Mouse (Mus musculus) limb, embryonic 12.5 days (tissue): ENCODE measurements around the gene Nudt11. TPM values are rescaled to one million over a fixed set of nuclear protein-coding genes. Genes with fewer than 3 reads are reported as not detected.
"Not testable (repeated sequence)": the region's sequence is repeated elsewhere in the genome, so short reads cannot be mapped to it uniquely, and the experiment has no call there.

Experiments
- ATAC-seq: fragments of 200-750 bp; cut with Nextera tagmentation; 2 replicates; pipeline ENCODE4 v1.8.0; 2017; ENCODE audit warnings: low read depth, moderate TSS enrichment; ENCODE audit not compliant: insufficient number of reproducible peaks, insufficient read depth, low FRiP score, low TSS enrichment
- H3K27ac ChIP-seq: fragments of 300-500 bp; sonication (generic); 2 replicates; pipeline ENCODE4 v1.5.1; 2016; ENCODE audit warnings: mild to moderate bottlenecking, moderate library complexity
- H3K27me3 ChIP-seq: fragments of 300-500 bp; sonication (generic); 2 replicates; pipeline ENCODE4 v1.6.1; 2016; ENCODE audit warnings: mild to moderate bottlenecking, moderate library complexity
- H3K36me3 ChIP-seq: fragments of 300-500 bp; sonication (generic); 2 replicates; pipeline ENCODE4 v1.6.1; 2016; ENCODE audit warnings: mild to moderate bottlenecking, moderate library complexity
- H3K4me1 ChIP-seq: fragments of 300-500 bp; sonication (generic); replicated peaks from 2 replicates; pipeline ENCODE4 v1.6.1; 2016
- H3K4me2 ChIP-seq: fragments of 300-500 bp; sonication (generic); 2 replicates; pipeline ENCODE4 v1.6.1; 2016; ENCODE audit warnings: mild to moderate bottlenecking, moderate library complexity
- H3K4me3 ChIP-seq: fragments of 300-500 bp; sonication (generic); replicated peaks from 2 replicates; pipeline ENCODE4 v1.5.1; 2016; ENCODE audit warnings: mild to moderate bottlenecking
- H3K9ac ChIP-seq: fragments of 300-500 bp; sonication (generic); replicated peaks from 2 replicates; pipeline ENCODE4 v1.6.1; 2016; ENCODE audit warnings: mild to moderate bottlenecking, moderate library complexity
- H3K9me3 ChIP-seq: fragments of 300-500 bp; sonication (generic); 2 replicates; pipeline ENCODE4 v1.6.1; 2016; ENCODE audit warnings: mild to moderate bottlenecking, moderate library complexity
- WGBS: fragments of 180-500 bp; shearing (Covaris S2); methylation state at CpG from one replicate; pipeline ENCODE4 v1.1.7; 2016; 5-methylcytosine and 5-hydroxymethylcytosine counted together
- microRNA-seq: library from miRNA; unstranded; fragments of <30 nt; microRNA quantifications from one replicate; pipeline ENCODE4, GENCODE M21; 2017
- polyA plus RNA-seq: library from polyadenylated mRNA; unstranded; fragments of >200 nt; fragmentation: Nextera tagmentation; extraction: Ambion mirVana; gene quantifications from 2 replicates; pipeline ENCODE4 v1.2.1, GENCODE M21; 2016

Gene Nudt11
- 5.8 and 7.3 TPM in 2 replicates for polyA plus RNA-seq

DNA sequence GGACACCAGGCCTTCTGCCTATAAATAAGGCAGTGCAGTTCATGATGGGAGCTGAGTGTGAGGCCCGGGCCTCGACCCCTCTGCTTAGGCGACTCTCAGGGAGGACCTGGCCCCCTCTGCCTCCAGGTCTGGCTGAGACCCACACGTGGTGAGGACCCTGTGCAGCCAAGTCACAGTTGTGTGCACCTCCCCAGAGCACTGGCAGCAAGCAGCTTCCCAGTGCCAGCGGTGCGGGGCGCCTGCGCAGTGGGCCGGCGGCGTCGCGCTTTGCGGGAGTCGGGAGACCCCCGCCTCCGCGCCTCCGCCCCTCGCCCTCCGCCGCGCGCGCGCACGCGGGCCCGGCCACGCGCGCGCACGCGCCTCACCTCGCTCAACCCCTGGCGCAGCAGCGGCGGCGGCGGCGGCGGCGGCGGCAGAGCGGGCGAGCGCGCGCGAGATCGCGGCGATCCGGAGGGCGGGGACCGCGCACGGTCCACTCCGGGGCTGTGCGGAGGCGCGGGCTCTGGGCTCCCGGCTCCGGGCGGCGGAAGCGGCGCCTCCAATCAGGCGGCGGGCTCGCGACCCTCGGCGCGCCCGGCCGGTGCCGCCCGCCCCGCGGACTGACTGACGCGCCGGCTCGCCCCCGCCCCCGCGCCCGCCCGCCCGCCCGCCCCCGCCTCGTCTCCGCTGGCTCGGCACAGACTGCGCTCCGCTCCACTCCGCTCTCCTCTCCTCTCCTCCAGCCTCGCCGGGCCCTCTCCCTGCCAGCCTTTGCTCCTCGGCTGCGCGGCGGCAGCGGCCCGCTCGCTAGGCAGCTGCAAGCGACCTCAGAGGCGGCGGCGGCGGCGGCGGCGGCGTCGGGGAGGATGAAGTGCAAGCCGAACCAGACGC is at the start of gene Nudt11:
TSS of gene Nudt11 (plus strand) at position 388 of the 870 bp plus-strand sequence.
- ATAC-seq: peak; percentile 90
- H3K4me3 ChIP-seq: peak within 1 kb of the TSS; percentile 33
- H3K4me2 ChIP-seq: peak within 1 kb of the TSS; percentile 51
- no CpG with 5 or more reads among the region's 121 CpGs for WGBS
- H3K27me3 ChIP-seq, H3K4me1 ChIP-seq, H3K9me3 ChIP-seq, H3K9ac ChIP-seq, H3K27ac ChIP-seq, H3K36me3 ChIP-seq: not testable (repeated sequence)

DNA sequence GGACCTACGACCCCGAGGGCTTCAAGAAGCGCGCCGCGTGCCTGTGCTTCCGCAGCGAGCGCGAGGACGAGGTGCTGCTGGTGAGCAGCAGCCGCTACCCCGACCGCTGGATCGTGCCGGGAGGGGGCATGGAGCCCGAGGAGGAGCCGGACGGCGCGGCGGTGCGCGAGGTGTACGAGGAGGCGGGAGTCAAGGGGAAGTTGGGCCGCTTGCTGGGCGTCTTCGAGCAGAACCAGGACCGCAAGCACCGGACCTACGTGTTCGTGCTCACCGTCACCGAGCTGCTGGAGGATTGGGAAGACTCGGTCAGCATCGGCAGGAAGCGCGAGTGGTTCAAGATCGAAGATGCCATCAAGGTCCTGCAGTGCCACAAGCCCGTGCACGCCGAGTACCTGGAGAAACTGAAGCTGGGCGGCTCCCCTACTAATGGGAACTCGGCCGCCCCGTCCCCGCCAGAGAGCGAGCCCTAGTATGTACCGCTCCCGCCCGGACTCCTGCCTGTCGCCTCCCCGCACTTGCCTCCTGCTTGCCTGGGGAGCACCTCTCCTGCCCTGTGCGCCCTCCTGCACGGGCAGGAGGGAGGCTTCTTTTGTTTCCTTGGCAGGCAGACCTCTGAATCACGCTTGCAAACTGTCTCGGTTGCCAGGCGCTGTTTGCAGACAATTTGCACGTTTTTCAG is 822 bp downstream of the Nudt11 start:
- H3K9me3 ChIP-seq, H3K9ac ChIP-seq, H3K27ac ChIP-seq, H3K27me3 ChIP-seq, H3K4me1 ChIP-seq, H3K36me3 ChIP-seq: not testable (repeated sequence)
- peak; percentile 66 for ATAC-seq
- H3K4me2 ChIP-seq: peak overlapping the region; percentile 51
- 16% methylated on average over 10 of the region's 60 CpGs for whole genome bisulfite sequencing
- H3K4me3 ChIP-seq: peak overlapping the region; percentile 33

DNA sequence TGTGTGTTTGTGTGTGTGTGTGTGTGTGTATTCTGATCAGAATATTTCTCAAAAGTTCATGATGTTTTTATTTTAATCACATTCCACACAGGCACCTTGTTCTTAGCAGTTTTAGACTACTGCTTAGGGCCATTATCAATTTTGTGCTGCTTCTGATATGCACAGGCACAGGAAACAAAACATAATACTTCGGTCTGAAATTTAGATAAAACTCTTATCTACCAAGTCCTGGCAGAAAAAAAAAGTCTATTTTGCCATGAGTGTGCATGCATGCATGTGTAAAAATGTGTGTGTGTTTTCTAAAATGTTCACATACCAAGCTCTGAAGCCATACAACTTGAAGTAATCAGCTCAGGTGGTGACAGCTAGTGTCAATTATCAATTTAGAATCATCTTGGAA is 14.3 kb downstream of the Nudt11 start:
- no peak overlapping the region for H3K4me3 ChIP-seq
- no peak overlapping the region for H3K27ac ChIP-seq
- no peaks in the 10 kb centered on the region for H3K36me3 ChIP-seq
- ATAC-seq: no peak
- no peak overlapping the region for H3K4me2 ChIP-seq
- H3K27me3 ChIP-seq: no peaks in the 10 kb centered on the region
- H3K9me3 ChIP-seq: no peaks in the 10 kb centered on the region
- H3K9ac ChIP-seq: no peak overlapping the region
- 64% methylated on average over 1 of the region's 1 CpGs for WGBS
- no peaks in the 10 kb centered on the region for H3K4me1 ChIP-seq

DNA sequence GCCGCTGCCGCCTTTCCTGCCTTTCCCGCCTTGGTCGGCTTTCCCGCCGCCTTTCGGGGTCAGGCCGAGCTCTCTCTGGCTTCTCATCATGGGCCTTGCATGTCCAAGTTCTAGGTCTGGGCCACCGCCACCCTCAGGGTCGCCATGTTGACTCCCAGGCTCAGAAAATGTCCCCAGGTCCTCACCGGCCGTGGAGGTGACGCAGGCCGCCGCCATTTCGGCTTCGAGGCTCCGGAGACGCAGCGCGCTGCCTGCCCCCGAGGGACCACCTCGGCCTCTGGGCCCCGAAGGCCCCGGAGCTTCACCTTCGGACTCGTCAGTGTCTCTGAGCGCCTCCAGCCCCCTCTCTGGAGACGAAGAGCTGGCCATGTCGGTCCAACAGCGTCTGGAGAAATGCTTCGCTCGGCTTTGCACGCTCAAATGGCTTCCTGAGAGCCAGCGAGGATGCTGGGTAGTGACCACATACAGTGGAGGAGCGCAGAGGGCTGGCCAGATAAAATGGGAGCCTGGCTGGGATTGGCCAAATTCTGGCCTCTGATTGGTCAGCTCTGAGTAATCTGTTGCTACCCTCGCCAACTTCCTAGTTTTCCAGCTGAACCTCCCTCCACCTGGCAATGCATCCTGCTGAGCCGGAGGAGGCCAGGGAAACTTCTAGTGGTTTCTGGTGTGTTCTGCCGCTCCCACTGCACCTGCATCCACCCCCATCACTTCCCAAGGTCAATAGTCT is 35.9 kb downstream of the Nudt11 start, which contains the start of gene AU022751:
TSS of gene AU022751 (minus strand) at position 466 of the 727 bp plus-strand sequence.
- Histone ChIP-seq H3K4me1 (no peaks in the 10 kb centered on the region), H3K27me3 (no peaks in the 10 kb centered on the region), H3K9me3 (peaks cover 15% of the 10 kb centered on the region; the same call in 1 of the 2 replicates), H3K4me2 (no peak within 1 kb of the TSS), H3K36me3 (no peaks in the 10 kb centered on the region), H3K4me3 (no peak within 1 kb of the TSS), H3K27ac (no peak within 1 kb of the TSS), H3K9ac (no peak within 1 kb of the TSS)
- ATAC-seq: no peak
- 90% methylated on average over 39 of the region's 39 CpGs for WGBS

DNA sequence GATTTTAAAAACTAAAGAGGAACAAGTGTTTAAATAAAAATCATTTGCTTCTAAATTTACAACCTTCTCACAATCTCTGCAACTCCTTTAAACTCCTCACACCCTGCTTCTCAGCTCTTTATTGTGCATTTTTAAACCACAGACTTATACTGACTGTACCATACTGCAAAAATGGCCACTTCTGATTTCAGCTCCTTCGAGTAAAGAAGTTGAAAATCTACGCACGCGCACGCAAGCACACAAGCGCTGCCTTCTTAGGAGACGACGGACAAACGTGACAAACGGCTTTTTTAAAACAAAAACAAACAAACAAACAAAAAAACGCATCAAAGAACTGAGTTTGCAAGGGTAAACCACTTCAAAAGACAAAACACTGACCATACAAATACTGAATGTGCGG is 44.3 kb downstream of the Nudt11 start:
- Histone ChIP-seq H3K36me3 (no peaks in the 10 kb centered on the region), H3K27me3 (peaks cover 10% of the 10 kb centered on the region), H3K9me3 (no peaks in the 10 kb centered on the region), H3K4me2 (peak overlapping the region; percentile 59), H3K4me1 (no peaks in the 10 kb centered on the region), H3K27ac (no peak overlapping the region), H3K9ac (no peak overlapping the region), H3K4me3 (peak overlapping the region; percentile 37; the same call in 1 of the 2 replicates)
- no peak for ATAC-seq
- WGBS: 27% methylated on average over 12 of the region's 12 CpGs

DNA sequence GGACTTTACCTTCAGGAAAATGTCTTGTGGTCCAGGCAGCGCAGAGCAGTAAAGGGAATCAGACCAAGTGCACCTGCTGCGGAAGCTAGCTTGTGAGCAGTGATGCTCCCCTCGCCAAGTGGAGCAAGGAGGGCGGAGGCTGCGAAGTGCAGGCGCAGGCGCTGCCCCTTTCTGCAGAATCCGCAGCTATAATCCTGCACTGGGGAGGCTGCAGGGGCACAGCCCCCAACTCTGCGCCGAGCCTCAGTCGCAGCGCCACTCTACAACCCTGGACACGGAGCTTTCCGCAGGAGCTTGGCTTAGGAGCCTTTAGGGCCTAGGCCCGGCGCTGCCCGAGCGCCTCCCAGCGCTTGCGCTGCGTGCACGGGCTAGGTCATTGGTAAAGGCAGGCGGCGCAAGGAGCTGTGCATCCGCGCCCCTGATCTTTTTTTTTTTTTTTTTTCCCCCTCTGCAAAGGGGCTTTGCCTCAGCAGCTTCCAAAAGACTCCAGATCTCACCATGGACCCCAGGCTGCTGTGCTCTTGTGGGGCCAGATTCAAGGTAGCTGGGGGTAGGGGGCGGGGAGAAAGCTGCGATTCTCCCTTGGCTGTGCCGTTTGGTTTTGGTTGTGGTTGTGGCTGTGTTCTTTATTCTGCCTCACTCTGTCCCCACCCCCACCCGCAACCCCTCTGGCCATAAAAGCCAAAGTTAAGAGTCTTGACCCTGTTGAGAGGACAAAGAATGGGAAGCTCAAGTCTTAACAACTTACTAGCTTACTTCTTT is 44.9 kb downstream of the Nudt11 start:
- H3K4me1 ChIP-seq: no peaks in the 10 kb centered on the region
- 12% methylated on average over 27 of the region's 30 CpGs for WGBS
- peaks cover 10% of the 10 kb centered on the region for H3K27me3 ChIP-seq
- H3K9me3 ChIP-seq: no peaks in the 10 kb centered on the region
- H3K9ac ChIP-seq: no peak overlapping the region
- no peak overlapping the region for H3K27ac ChIP-seq
- no peaks in the 10 kb centered on the region for H3K36me3 ChIP-seq
- peak; percentile 63; the same call in 1 of the 2 replicates for ATAC-seq
- peak overlapping the region; percentile 37 for H3K4me3 ChIP-seq
- H3K4me2 ChIP-seq: peak overlapping the region; percentile 59

Small RNA genes within 50 kb of the gene (microRNA-seq; reads per million reads assigned to microRNA genes)
- not detected for gene Gm27360

Other genes starting within 250 kb of the Nudt11 start
- gene AU022751, start 36.0 kb downstream of the Nudt11 start, polyA plus RNA-seq: not detected in 2 replicates
- gene Nudt10, start 125.6 kb downstream of the Nudt11 start, polyA plus RNA-seq: 9.7 and 11.1 TPM in 2 replicates